Mouse (Mus musculus): Measurements from ENCODE around the gene Flnb.

Gene Flnb

GRCm38 (mm10) chr14:7945261-7945660 is 127.5 kb downstream of the Flnb start:
- DNase-seq (ENCODE audit: low read depth), result no peak

GRCm38 (mm10) chr14:7951234-7951633 is 133.5 kb downstream of the Flnb start:
- DNase-seq (ENCODE audit: low read depth), result no peak

- peak; percentile 39 for DNase-seq (ENCODE audit: low read depth)
Measured at GRCm38 (mm10) chr14:7952610-7953254, 135.0 kb downstream of the Flnb start.

DNA sequence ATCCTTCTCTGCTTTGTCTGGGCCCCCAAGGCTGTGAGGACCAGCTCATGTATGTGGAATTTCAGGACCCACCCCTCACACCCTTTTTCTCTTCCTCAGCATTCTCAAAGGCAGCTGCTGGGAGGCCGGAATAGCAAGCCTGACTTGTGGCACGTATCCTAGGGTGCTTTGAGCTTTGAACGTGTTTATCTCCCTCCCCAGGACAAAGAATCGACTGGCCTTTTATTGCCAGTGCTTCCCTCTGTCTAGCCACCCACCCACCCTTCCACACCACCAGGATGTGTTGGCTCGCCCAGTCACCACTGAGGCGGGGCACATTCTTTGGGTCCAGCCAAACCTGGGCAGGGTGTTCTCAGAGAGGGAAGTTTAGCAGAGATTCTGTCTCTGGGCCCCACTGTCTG is 136.3 kb downstream of the Flnb start:
- DNase-seq (ENCODE audit: low read depth), result no peak

GRCm38 (mm10) chr14:7956427-7956826 is 138.7 kb downstream of the Flnb start:
- DNase-seq (ENCODE audit: low read depth), result no peak

DNA sequence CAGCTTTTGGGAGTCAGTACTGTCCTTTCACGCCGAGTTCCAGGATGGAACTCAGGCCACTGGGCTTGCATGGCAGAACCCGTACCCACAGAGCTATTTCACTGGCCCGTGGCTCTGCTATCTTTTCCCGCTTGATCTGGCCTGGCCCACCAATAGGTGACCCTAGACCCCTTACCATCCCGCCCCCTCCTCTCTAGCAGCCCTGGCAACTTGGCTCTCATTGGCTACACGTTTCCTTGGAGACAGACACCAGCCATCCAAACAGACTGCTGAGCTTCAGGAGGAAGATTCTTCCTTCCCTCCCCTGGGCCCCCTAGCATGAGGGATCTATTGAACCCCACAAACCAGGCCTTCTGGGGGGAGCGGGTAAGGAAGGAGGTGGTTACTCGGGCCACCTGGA is 139.3 kb downstream of the Flnb start, which contains the start of gene Gm45521:
Gene Gm45521 (plus strand): TSS at position 240 of the 400 bp plus-strand sequence.
- no peak for DNase-seq (ENCODE audit: low read depth)

GRCm38 (mm10) chr14:7960616-7961015 is 142.9 kb downstream of the Flnb start:
- DNase-seq (ENCODE audit: low read depth), result peak; percentile 41

- no peak for DNase-seq (ENCODE audit: low read depth)
Measured at GRCm38 (mm10) chr14:7961714-7962113, 144.0 kb downstream of the Flnb start.

DNA sequence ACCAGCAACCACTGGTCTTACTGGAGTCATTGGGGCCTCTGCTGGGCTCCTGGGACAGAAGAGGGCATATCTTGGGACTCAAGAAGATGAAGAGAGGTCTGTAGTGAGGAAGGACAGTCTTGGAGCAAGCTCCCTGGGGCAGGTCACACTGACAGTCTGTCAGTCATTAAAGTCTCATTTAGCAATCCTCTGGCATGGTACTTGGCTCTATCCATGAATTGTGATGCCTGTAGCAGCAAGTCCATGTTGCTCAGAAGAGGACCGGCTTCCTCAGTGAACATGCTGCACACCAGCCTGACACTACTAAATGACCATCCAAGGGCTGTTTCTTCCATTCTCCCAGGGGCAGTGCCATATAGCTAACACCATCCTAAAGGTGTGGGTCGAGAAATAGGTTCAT is 144.9 kb downstream of the Flnb start:
- no peak for DNase-seq (ENCODE audit: low read depth)

DNA sequence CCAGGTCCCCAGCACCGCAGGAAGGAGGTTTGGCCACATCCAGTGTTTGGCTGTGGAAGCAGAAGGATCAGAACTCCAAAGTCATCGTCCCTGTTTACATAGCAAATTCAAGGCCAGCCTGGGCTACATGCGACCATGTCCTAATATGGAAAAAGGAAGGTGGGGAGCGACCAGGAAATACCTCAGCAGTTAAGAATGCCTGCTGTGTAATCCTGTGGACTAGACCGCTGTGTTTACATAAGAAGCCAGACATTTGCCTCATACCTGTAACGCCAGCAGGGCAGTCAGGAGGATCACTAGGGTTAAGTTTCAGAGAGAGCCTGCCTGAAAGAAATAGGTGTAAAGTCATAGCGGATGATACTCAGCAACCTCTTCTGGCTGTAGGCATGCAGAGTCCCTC is 145.4 kb downstream of the Flnb start:
- DNase-seq (ENCODE audit: low read depth), result no peak

GRCm38 (mm10) chr14:7964219-7964889 is 146.6 kb downstream of the Flnb start:
- DNase-seq (ENCODE audit: low read depth), result peak; percentile 91

- DNase-seq (ENCODE audit: low read depth), result no peak
Measured at GRCm38 (mm10) chr14:7971889-7972493, 154.2 kb downstream of the Flnb start.

- no peak for DNase-seq (ENCODE audit: low read depth)
Measured at GRCm38 (mm10) chr14:7974643-7975042, 156.9 kb downstream of the Flnb start.

- DNase-seq (ENCODE audit: low read depth), result no peak
Measured at GRCm38 (mm10) chr14:7975177-7975576, 157.4 kb downstream of the Flnb start.

GRCm38 (mm10) chr14:7977471-7977870 is 159.7 kb downstream of the Flnb start:
- DNase-seq (ENCODE audit: low read depth), result peak; percentile 63

DNA sequence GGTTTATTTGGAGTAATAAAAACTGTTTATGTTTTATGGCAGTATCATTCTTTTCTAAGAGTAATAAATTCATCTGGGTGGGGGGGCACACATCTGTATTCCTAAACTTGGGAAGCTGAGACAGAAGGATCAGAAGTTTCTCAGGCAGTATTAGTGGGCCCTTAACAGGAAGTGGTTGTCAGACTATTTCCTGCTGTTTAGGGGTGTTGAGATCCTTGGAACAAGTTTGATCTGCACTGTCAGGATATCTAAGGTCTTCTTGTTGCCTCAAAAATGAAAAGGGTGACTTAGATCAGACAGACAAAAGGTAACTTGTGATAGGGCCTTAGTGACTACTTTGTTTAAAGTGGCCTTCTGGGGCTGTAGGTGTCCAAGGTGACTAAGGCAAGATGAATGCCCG is 160.4 kb downstream of the Flnb start:
- DNase-seq (ENCODE audit: low read depth), result peak; percentile 43

- DNase-seq (ENCODE audit: low read depth), result no peak
Measured at GRCm38 (mm10) chr14:7981226-7981625, 163.5 kb downstream of the Flnb start.

DNA sequence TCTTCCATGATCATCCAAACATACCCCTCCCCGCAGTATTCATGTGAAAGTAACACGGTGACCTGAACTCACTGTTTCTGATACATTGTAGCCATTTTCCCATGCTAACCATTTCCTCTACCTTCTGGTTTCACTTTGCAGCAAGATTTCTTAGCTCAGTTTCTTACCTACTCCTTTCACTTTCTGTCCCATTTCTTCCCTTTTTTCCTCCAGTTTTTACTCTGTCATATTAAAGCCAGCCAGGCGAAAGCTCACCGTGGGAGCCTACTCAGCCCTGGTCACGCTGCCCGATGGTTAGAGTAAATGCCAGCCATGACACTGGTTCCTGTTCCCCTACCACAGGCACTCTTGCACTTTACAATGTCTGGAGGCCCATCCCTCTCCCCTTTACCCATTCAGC is 169.2 kb downstream of the Flnb start:
- peak; percentile 61 for DNase-seq (ENCODE audit: low read depth)

GRCm38 (mm10) chr14:7989371-7989770 is 171.6 kb downstream of the Flnb start:
- peak; percentile 80 for DNase-seq (ENCODE audit: low read depth)

- DNase-seq (ENCODE audit: low read depth), result peak; percentile 55
Measured at GRCm38 (mm10) chr14:7989961-7990360, 172.2 kb downstream of the Flnb start.

DNA sequence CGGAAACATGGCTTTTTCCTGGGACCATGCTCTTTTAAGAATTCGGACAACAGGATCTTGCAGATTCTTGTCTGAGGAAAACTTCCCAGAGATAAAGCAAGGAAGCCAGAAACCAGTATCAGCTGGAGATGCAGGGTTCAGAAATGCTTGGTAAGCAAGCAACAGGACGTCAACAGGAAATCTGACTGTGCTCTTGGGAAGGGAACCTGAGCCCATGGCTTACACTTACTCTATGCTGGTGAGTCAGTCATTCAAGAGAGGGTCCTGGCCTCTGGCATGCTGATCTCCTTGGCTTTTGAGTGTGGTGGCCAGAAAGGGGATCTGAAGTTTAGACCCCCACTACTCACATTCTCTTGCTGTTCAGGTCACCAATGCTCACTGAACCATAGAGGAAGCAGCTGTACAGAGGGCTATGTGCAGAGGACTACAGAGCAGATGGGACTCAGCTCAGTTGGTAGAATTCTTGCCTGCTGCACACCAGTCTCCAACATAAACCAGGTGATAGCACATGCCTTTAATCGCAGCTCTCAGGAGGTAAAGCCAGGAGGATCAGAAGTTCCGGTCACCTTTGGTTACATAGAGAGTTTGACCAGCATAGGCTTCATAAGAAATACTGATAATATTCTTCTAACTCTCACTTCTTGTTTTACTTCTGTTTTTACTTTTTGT is 173.5 kb downstream of the Flnb start:
- DNase-seq (ENCODE audit: low read depth), result peak; percentile 60

DNA sequence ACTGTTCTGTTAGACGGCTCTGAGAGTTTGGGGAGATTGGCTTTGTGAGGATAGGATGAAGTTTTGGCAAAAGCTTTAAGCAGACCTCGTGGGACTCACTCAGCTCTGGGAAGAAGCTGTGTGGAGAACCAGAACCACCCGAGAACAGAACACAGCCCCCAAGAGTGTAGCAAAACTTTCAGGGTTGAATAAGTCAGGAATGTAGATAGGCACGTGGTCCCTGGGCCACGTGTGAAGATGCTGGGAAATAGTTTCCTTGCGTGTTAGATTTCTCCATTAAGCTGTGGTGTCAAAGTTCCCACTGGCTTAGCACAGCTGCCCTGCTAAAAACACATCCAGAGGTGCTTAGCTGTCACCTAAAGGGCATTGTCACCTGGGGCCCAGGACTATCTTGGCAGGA is 174.4 kb downstream of the Flnb start:
- DNase-seq (ENCODE audit: low read depth), result no peak

DNA sequence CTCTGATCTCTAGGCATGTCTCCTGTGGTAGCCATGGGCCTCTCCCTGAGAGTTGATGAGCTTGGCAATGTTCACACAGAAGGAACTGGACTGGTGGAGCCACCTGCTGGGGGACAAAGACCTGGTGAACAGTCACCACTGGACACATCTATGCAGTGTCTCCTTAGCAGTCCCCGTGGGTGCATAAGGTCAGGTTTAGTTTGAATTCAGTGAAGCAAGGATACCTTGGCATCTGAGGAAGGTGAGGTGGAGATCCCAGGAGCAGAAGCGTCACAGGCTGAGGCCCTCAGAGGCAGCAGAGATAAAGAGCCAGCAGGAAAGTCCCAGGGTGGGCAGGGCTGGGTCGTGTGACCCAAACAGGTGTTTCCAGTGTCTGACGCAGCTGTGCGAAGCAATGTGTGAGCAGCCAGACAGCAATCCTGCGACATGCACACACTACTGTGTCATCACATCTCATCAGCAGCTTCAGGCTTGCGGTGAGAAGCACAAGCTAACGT is 176.6 kb downstream of the Flnb start, which contains the start of gene Dnase1l3:
Gene Dnase1l3 (minus strand): TSS at position 303 of the 497 bp plus-strand sequence.
- DNase-seq (ENCODE audit: low read depth), result peak; percentile 84
